In the genomic region with DNA sequence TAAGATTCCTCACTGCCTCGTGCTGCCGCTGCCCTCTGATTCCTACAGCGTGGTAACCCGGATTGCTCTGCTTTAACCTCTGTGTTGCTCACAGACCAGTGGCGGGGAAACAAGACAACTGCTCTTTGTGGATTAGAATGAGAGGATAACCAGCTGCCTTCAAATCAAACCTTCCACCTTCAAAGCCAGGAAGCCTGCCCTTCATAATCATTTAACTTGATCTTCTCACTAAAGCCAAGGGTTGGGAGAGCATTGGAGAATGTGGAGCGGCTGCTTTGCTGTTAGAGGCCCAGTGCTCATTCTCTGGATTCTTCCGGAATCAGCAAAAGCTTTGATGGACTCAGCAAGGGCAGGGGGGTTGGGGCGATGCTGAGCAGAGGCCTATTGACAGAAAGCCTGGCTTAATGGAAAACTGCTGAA, we compare ENCODE assay signal across 12 mouse cellular contexts. TPM values are rescaled to one million over a fixed set of nuclear protein-coding genes. Genes with fewer than 3 reads are reported as not detected.
DNase-seq lines count a peak whose midpoint lies in the region; ATAC-seq and TF ChIP-seq lines count a peak whose summit lies in the region.
"Had no signal": no experiment of that assay in that cellular context is flagged by ENCODE, and none has a peak within 500 bp of the region (broad histone marks: within the 10 kb centered on the region; RNA-seq: fewer than 3 reads in every experiment).

No protein-coding gene starts in this region.

- no peak for ATAC-seq in intestine, embryonic 14.5 days (replicated peaks; ENCODE audit: low FRiP score, low TSS enrichment, low read depth)
- no peak for ATAC-seq in intestine, postnatal 0 days
- ATAC-seq in embryonic facial prominence, embryonic 11.5 days (replicated peaks; ENCODE audit: insufficient number of reproducible peaks, low FRiP score, low TSS enrichment, low read depth) = no peak
- no peak for ATAC-seq in midbrain, postnatal 0 days (ENCODE audit: low FRiP score)
- ATAC-seq in monocyte, adult 5-6 weeks (replicated peaks; ENCODE audit: insufficient number of reproducible peaks, low FRiP score, low TSS enrichment, poor library complexity, severe bottlenecking) = no peak
- ATAC-seq in megakaryocyte-erythroid progenitor cell, adult 5-6 weeks (replicated peaks; ENCODE audit: low FRiP score, low TSS enrichment, poor library complexity, severe bottlenecking) = no peak
- ATAC-seq: inflammation-experienced regulatory T-cells, adult 6 months had no signal

- WGBS in intestine, embryonic 14.5 days = 9% methylated on average over 8 of the region's 8 CpGs
- 30% methylated on average over 8 of the region's 8 CpGs for WGBS in intestine, postnatal 0 days
- 16% methylated on average over 8 of the region's 8 CpGs for WGBS in embryonic facial prominence, embryonic 11.5 days
- WGBS in midbrain, postnatal 0 days = 23% methylated on average over 8 of the region's 8 CpGs

- DNase-seq in intestine, embryonic 14.5 days (ENCODE audit: low spot score) = peak; percentile 54
- DNase-seq in embryonic facial prominence, embryonic 11.5 days (ENCODE audit: low spot score) = peak; percentile 52
- DNase-seq in kidney, postnatal 4 days = peak; percentile 42 to 65
- peak; percentile 10 for DNase-seq in midbrain, postnatal 0 days (ENCODE audit: low spot score)
- DNase-seq in ovary, adult 18-20 months (ENCODE audit: low spot score) = no peak
- DNase-seq: thymus, postnatal 36 days had no signal

- H3K4me1 ChIP-seq in intestine, embryonic 14.5 days (replicated peaks; ENCODE audit: control insufficient read depth, insufficient read depth, low read length) = peaks cover 9% of the 10 kb centered on the region
- no peaks in the 10 kb centered on the region for H3K4me1 ChIP-seq in intestine, postnatal 0 days (replicated peaks; ENCODE audit: control insufficient read depth, insufficient read depth, low read length)
- H3K4me1 ChIP-seq in embryonic facial prominence, embryonic 11.5 days (ENCODE audit: control insufficient read depth, insufficient read depth, low read length) = no peaks in the 10 kb centered on the region
- 0 out of 2 replicates have a peak, but pooled peaks cover 3% of the 10 kb centered on the region for H3K4me1 ChIP-seq in midbrain, postnatal 0 days (ENCODE audit: insufficient read depth, low read length)

- no peaks in the 10 kb centered on the region for H3K36me3 ChIP-seq in intestine, embryonic 14.5 days (ENCODE audit: control insufficient read depth, insufficient read depth, low read length)
- no peaks in the 10 kb centered on the region for H3K36me3 ChIP-seq in intestine, postnatal 0 days (ENCODE audit: control insufficient read depth, insufficient read depth)
- no peaks in the 10 kb centered on the region for H3K36me3 ChIP-seq in embryonic facial prominence, embryonic 11.5 days (replicated peaks; ENCODE audit: control insufficient read depth, insufficient read depth, low read depth, low read length)
- H3K36me3 ChIP-seq in midbrain, postnatal 0 days (ENCODE audit: insufficient read depth, low read length) = no peaks in the 10 kb centered on the region

- H3K4me2 ChIP-seq in intestine, embryonic 14.5 days (ENCODE audit: low read length) = no peak overlapping the region
- H3K4me2 ChIP-seq in intestine, postnatal 0 days (replicated peaks; ENCODE audit: low read depth) = no peak overlapping the region
- no peak overlapping the region for H3K4me2 ChIP-seq in embryonic facial prominence, embryonic 11.5 days (ENCODE audit: low read depth, low read length)
- H3K4me2 ChIP-seq in midbrain, postnatal 0 days (ENCODE audit: low read depth, low read length, poor library complexity, severe bottlenecking) = no peak overlapping the region

- H3K9ac ChIP-seq in intestine, embryonic 14.5 days (ENCODE audit: low read length) = no peak overlapping the region
- no peak overlapping the region for H3K9ac ChIP-seq in intestine, postnatal 0 days (ENCODE audit: low read depth, low read length)
- H3K9ac ChIP-seq in embryonic facial prominence, embryonic 11.5 days (replicated peaks; ENCODE audit: low read length) = no peak overlapping the region
- H3K9ac ChIP-seq in midbrain, postnatal 0 days (replicated peaks; ENCODE audit: low read length, poor library complexity, severe bottlenecking) = no peak overlapping the region

- no peak for TF ChIP-seq CTCF in intestine, postnatal 0 days (IDR thresholded peaks at IDR 0.05; ENCODE audit: low read depth)
- no peak for TF ChIP-seq CTCF in midbrain, postnatal 0 days (IDR thresholded peaks at IDR 0.05)

- H3K27me3 ChIP-seq in intestine, embryonic 14.5 days (replicated peaks; ENCODE audit: control insufficient read depth, insufficient read depth, low read length) = no peaks in the 10 kb centered on the region
- H3K27me3 ChIP-seq in intestine, postnatal 0 days (replicated peaks; ENCODE audit: control insufficient read depth, insufficient read depth, low read length) = no peaks in the 10 kb centered on the region
- no peaks in the 10 kb centered on the region; the same call in 1 of the 2 replicates for H3K27me3 ChIP-seq in embryonic facial prominence, embryonic 11.5 days (ENCODE audit: control insufficient read depth, insufficient read depth, low read length)
- no peaks in the 10 kb centered on the region for H3K27me3 ChIP-seq in midbrain, postnatal 0 days (ENCODE audit: insufficient read depth, low read length)

- no peaks in the 10 kb centered on the region for H3K9me3 ChIP-seq in intestine, embryonic 14.5 days (ENCODE audit: control insufficient read depth, low read length)
- no peaks in the 10 kb centered on the region for H3K9me3 ChIP-seq in intestine, postnatal 0 days (ENCODE audit: control insufficient read depth)
- H3K9me3 ChIP-seq in embryonic facial prominence, embryonic 11.5 days (replicated peaks; ENCODE audit: control insufficient read depth, low read length) = no peaks in the 10 kb centered on the region
- no peaks in the 10 kb centered on the region for H3K9me3 ChIP-seq in midbrain, postnatal 0 days (ENCODE audit: low read length)

- peak overlapping the region; percentile 43; the same call in 1 of the 2 replicates for H3K27ac ChIP-seq in intestine, embryonic 14.5 days (ENCODE audit: low read depth)
- H3K27ac ChIP-seq in intestine, postnatal 0 days (ENCODE audit: low read depth, low read length) = no peak overlapping the region
- H3K27ac ChIP-seq in embryonic facial prominence, embryonic 11.5 days (replicated peaks; ENCODE audit: low read depth, low read length) = no peak overlapping the region; the same call in 1 of the 2 replicates
- no peak overlapping the region for H3K27ac ChIP-seq in midbrain, postnatal 0 days (ENCODE audit: low read depth, low read length)

- H3K4me3 ChIP-seq in intestine, embryonic 14.5 days (ENCODE audit: low read depth, low read length) = no peak overlapping the region
- no peak overlapping the region for H3K4me3 ChIP-seq in intestine, postnatal 0 days (ENCODE audit: low read depth, low read length)
- H3K4me3 ChIP-seq in embryonic facial prominence, embryonic 11.5 days (ENCODE audit: low read depth, low read length) = no peak overlapping the region
- no peak overlapping the region for H3K4me3 ChIP-seq in midbrain, postnatal 0 days (ENCODE audit: low read depth, low read length)

RNA-seq across cellular contexts. Expression of a gene that starts 7.7 kb away (rescaled TPM):
- 36.0 and 36.6 TPM in 2 replicates for polyA plus RNA-seq in intestine, embryonic 14.5 days (2014; fragmentation: Nextera tagmentation; extraction: Ambion mirVana)
- polyA plus RNA-seq in intestine, postnatal 0 days (2015; fragmentation: Nextera tagmentation; extraction: Ambion mirVana) = 17.1 and 18.1 TPM in 2 replicates
- 36.6 and 37.0 TPM in 2 replicates for polyA plus RNA-seq in embryonic facial prominence, embryonic 11.5 days (2014; fragmentation: Nextera tagmentation; extraction: Ambion mirVana)
- 15.5 and 15.8 TPM in 2 replicates for total RNA-seq in midbrain, postnatal 0 days (2014; rRNA removed)
- 14.8 and 15.6 TPM in 2 replicates for polyA plus RNA-seq in midbrain, postnatal 0 days (2015; fragmentation: Nextera tagmentation; extraction: Ambion mirVana)
- total RNA-seq in monocyte, adult 5-6 weeks (2017) = 7.7 to 20.2 TPM (median 10.4 TPM) in 3 replicates
- total RNA-seq in megakaryocyte-erythroid progenitor cell, adult 5-6 weeks (2014; fragmentation: Nextera tagmentation) = 29.8 and 44.7 TPM in 2 replicates
- 20.7 and 22.6 TPM in 2 replicates for total RNA-seq in megakaryocyte-erythroid progenitor cell, adult 5-6 weeks (2017)

RNA-seq across cellular contexts. Expression of a gene that starts 10.0 kb away (rescaled TPM):
- not detected in 2 replicates for polyA plus RNA-seq in intestine, embryonic 14.5 days (2014; fragmentation: Nextera tagmentation; extraction: Ambion mirVana)
- not detected in 2 replicates for polyA plus RNA-seq in intestine, postnatal 0 days (2015; fragmentation: Nextera tagmentation; extraction: Ambion mirVana)
- polyA plus RNA-seq in embryonic facial prominence, embryonic 11.5 days (2014; fragmentation: Nextera tagmentation; extraction: Ambion mirVana) = not detected in 2 replicates
- total RNA-seq in midbrain, postnatal 0 days (2014; rRNA removed) = not detected in 2 replicates
- polyA plus RNA-seq in midbrain, postnatal 0 days (2015; fragmentation: Nextera tagmentation; extraction: Ambion mirVana) = not detected in 2 replicates
- total RNA-seq in monocyte, adult 5-6 weeks (2017) = not detected in 3 replicates
- not detected in 2 replicates for total RNA-seq in megakaryocyte-erythroid progenitor cell, adult 5-6 weeks (2014; fragmentation: Nextera tagmentation)
- total RNA-seq in megakaryocyte-erythroid progenitor cell, adult 5-6 weeks (2017) = not detected in 2 replicates
- total RNA-seq: ES-E14 had no signal
- polyA plus RNA-seq: inflammation-experienced regulatory T-cells, adult 6 months; liver, embryonic 16.5 days had no signal

RNA-seq across cellular contexts. Expression of a gene that starts 35.2 kb away (rescaled TPM):
- polyA plus RNA-seq in intestine, embryonic 14.5 days (2014; fragmentation: Nextera tagmentation; extraction: Ambion mirVana) = 25.9 and 27.1 TPM in 2 replicates
- polyA plus RNA-seq in intestine, postnatal 0 days (2015; fragmentation: Nextera tagmentation; extraction: Ambion mirVana) = 9.8 and 10.0 TPM in 2 replicates
- 26.8 and 27.5 TPM in 2 replicates for polyA plus RNA-seq in embryonic facial prominence, embryonic 11.5 days (2014; fragmentation: Nextera tagmentation; extraction: Ambion mirVana)
- 93.5 and 99.1 TPM in 2 replicates for total RNA-seq in midbrain, postnatal 0 days (2014; rRNA removed)
- polyA plus RNA-seq in midbrain, postnatal 0 days (2015; fragmentation: Nextera tagmentation; extraction: Ambion mirVana) = 25.8 and 28.5 TPM in 2 replicates
- total RNA-seq in monocyte, adult 5-6 weeks (2017) = 89.9 to 98.0 TPM (median 96.8 TPM) in 3 replicates
- 34.7 and 43.1 TPM in 2 replicates for total RNA-seq in megakaryocyte-erythroid progenitor cell, adult 5-6 weeks (2014; fragmentation: Nextera tagmentation)
- total RNA-seq in megakaryocyte-erythroid progenitor cell, adult 5-6 weeks (2017) = 29.1 and 41.1 TPM in 2 replicates

Comparison
In these comparisons a context has a peak if more than half of its experiments do, and no peak if none do; other contexts are left out.
1. RNA of a gene that starts 10.0 kb away (polyA plus RNA-seq): not detected in intestine, postnatal 0 days; not detected in intestine, embryonic 14.5 days, not detected in embryonic facial prominence, embryonic 11.5 days and not detected in midbrain, postnatal 0 days; every median in the first group is over 10 times any median in the second.